Mouse (Mus musculus) cortical plate, adult 2 months (tissue): ENCODE results near the gene Zmym1.

ENCODE experiments used
- CTCF ChIP-seq: fragments of 200-500 bp; IDR thresholded peaks from 2 replicates; pipeline ENCODE4 v1.5.1; 2011; ENCODE audit warnings: mild to moderate bottlenecking, control low read depth, low read length; ENCODE audit not compliant: insufficient read depth; ENCODE audit errors: extremely low read depth
- POLR2A ChIP-seq: fragments of 200-500 bp; IDR thresholded peaks from 2 replicates; pipeline ENCODE4 v1.6.1; 2011; ENCODE audit warnings: mild to moderate bottlenecking, low read length, control low read depth; ENCODE audit not compliant: insufficient read depth; ENCODE audit errors: extremely low read depth

- TF ChIP-seq POLR2A (no peak), CTCF (no peak)
Observed at GRCm38 (mm10) chr4:127038828-127039349, 22.1 kb downstream of the Zmym1 start.
